Mouse (Mus musculus): ENCODE results near the gene Tgfb3. TPM values are rescaled to one million over a fixed set of nuclear protein-coding genes. Genes with fewer than 3 reads are reported as not detected.
A peak's percentile ranks its signal among the peaks of the same experiment; 100 is the strongest.

Tgfb3 gene
- polyA plus RNA-seq, 1 experiment, result 4.4 TPM

GRCm38 (mm10) chr12:86075358-86075757, 3.5 kb downstream of the Tgfb3 start:
- TF ChIP-seq POLR2A (IDR thresholded peaks at IDR 0.05; ENCODE audit: control insufficient read depth, low read depth, low read length) (no peak), CTCF (IDR thresholded peaks at IDR 0.05; ENCODE audit: control insufficient read depth, insufficient read depth, insufficient replicate concordance, low read depth, low read length) (no peak)
- Histone ChIP-seq H3K27me3 (ENCODE audit: control insufficient read depth, insufficient read depth, low read length) (peaks cover 5% of the 10 kb centered on the region; the same call in 1 of the 2 replicates), H3K36me3 (ENCODE audit: control insufficient read depth, insufficient read depth, low read length) (no peaks in the 10 kb centered on the region), H3K27ac (ENCODE audit: control insufficient read depth, insufficient read depth, low read depth, low read length) (no peak overlapping the region), H3K4me1 (ENCODE audit: control insufficient read depth, insufficient read depth, low read length) (peaks cover 15% of the 10 kb centered on the region), H3K4me3 (ENCODE audit: control insufficient read depth, low read depth, low read length) (no peak overlapping the region)

- no peaks in the 10 kb centered on the region for H3K36me3 ChIP-seq (ENCODE audit: control insufficient read depth, insufficient read depth, low read length)
- peaks cover 5% of the 10 kb centered on the region; the same call in 1 of the 2 replicates for H3K27me3 ChIP-seq (ENCODE audit: control insufficient read depth, insufficient read depth, low read length)
- H3K4me3 ChIP-seq (ENCODE audit: control insufficient read depth, low read depth, low read length), result no peak overlapping the region
- no peak overlapping the region for H3K27ac ChIP-seq (ENCODE audit: control insufficient read depth, insufficient read depth, low read depth, low read length)
- peaks cover 15% of the 10 kb centered on the region for H3K4me1 ChIP-seq (ENCODE audit: control insufficient read depth, insufficient read depth, low read length)
- TF ChIP-seq POLR2A (IDR thresholded peaks at IDR 0.05; ENCODE audit: control insufficient read depth, low read depth, low read length), result no peak
- no peak for TF ChIP-seq CTCF (IDR thresholded peaks at IDR 0.05; ENCODE audit: control insufficient read depth, insufficient read depth, insufficient replicate concordance, low read depth, low read length)
These were observed 4.2 kb downstream of the Tgfb3 start for GRCm38 (mm10) chr12:86074681-86075080.

- Histone ChIP-seq H3K4me3 (ENCODE audit: control insufficient read depth, low read depth, low read length) (no peak overlapping the region), H3K36me3 (ENCODE audit: control insufficient read depth, insufficient read depth, low read length) (no peaks in the 10 kb centered on the region), H3K4me1 (ENCODE audit: control insufficient read depth, insufficient read depth, low read length) (0 out of 2 replicates have a peak, but pooled peaks cover 2% of the 10 kb centered on the region), H3K27ac (ENCODE audit: control insufficient read depth, insufficient read depth, low read depth, low read length) (no peak overlapping the region), H3K27me3 (ENCODE audit: control insufficient read depth, insufficient read depth, low read length) (no peaks in the 10 kb centered on the region)
- TF ChIP-seq POLR2A (IDR thresholded peaks at IDR 0.05; ENCODE audit: control insufficient read depth, low read depth, low read length) (no peak), CTCF (IDR thresholded peaks at IDR 0.05; ENCODE audit: control insufficient read depth, insufficient read depth, insufficient replicate concordance, low read depth, low read length) (no peak)
These were observed 7.4 kb downstream of the Tgfb3 start for GRCm38 (mm10) chr12:86071432-86071831.

- no peaks in the 10 kb centered on the region for H3K4me1 ChIP-seq (ENCODE audit: control insufficient read depth, insufficient read depth, low read length)
- TF ChIP-seq CTCF (IDR thresholded peaks at IDR 0.05; ENCODE audit: control insufficient read depth, insufficient read depth, insufficient replicate concordance, low read depth, low read length), result no peak
- no peak for TF ChIP-seq POLR2A (IDR thresholded peaks at IDR 0.05; ENCODE audit: control insufficient read depth, low read depth, low read length)
- H3K36me3 ChIP-seq (ENCODE audit: control insufficient read depth, insufficient read depth, low read length), result no peaks in the 10 kb centered on the region
- no peak overlapping the region for H3K27ac ChIP-seq (ENCODE audit: control insufficient read depth, insufficient read depth, low read depth, low read length)
- no peak overlapping the region for H3K4me3 ChIP-seq (ENCODE audit: control insufficient read depth, low read depth, low read length)
- H3K27me3 ChIP-seq (ENCODE audit: control insufficient read depth, insufficient read depth, low read length), result no peaks in the 10 kb centered on the region
These were observed 14.0 kb downstream of the Tgfb3 start for GRCm38 (mm10) chr12:86064796-86065195.

GRCm38 (mm10) chr12:86059341-86059740, 19.5 kb downstream of the Tgfb3 start:
- Histone ChIP-seq H3K27me3 (ENCODE audit: control insufficient read depth, insufficient read depth, low read length) (no peaks in the 10 kb centered on the region), H3K4me1 (ENCODE audit: control insufficient read depth, insufficient read depth, low read length) (no peaks in the 10 kb centered on the region), H3K36me3 (ENCODE audit: control insufficient read depth, insufficient read depth, low read length) (no peaks in the 10 kb centered on the region), H3K27ac (ENCODE audit: control insufficient read depth, insufficient read depth, low read depth, low read length) (no peak overlapping the region), H3K4me3 (ENCODE audit: control insufficient read depth, low read depth, low read length) (no peak overlapping the region)
- no peak for TF ChIP-seq CTCF (IDR thresholded peaks at IDR 0.05; ENCODE audit: control insufficient read depth, insufficient read depth, insufficient replicate concordance, low read depth, low read length)
- no peak for TF ChIP-seq POLR2A (IDR thresholded peaks at IDR 0.05; ENCODE audit: control insufficient read depth, low read depth, low read length)

GRCm38 (mm10) chr12:86057516-86057915, 21.3 kb downstream of the Tgfb3 start:
- Histone ChIP-seq H3K27me3 (ENCODE audit: control insufficient read depth, insufficient read depth, low read length) (no peaks in the 10 kb centered on the region), H3K36me3 (ENCODE audit: control insufficient read depth, insufficient read depth, low read length) (no peaks in the 10 kb centered on the region), H3K4me3 (ENCODE audit: control insufficient read depth, low read depth, low read length) (no peak overlapping the region), H3K4me1 (ENCODE audit: control insufficient read depth, insufficient read depth, low read length) (no peaks in the 10 kb centered on the region), H3K27ac (ENCODE audit: control insufficient read depth, insufficient read depth, low read depth, low read length) (peak overlapping the region; percentile 1; the same call in 1 of the 2 replicates)
- no peak for TF ChIP-seq CTCF (IDR thresholded peaks at IDR 0.05; ENCODE audit: control insufficient read depth, insufficient read depth, insufficient replicate concordance, low read depth, low read length)
- no peak for TF ChIP-seq POLR2A (IDR thresholded peaks at IDR 0.05; ENCODE audit: control insufficient read depth, low read depth, low read length)

GRCm38 (mm10) chr12:86056976-86057375, 21.9 kb downstream of the Tgfb3 start:
- H3K4me1 ChIP-seq (ENCODE audit: control insufficient read depth, insufficient read depth, low read length), result no peaks in the 10 kb centered on the region
- no peaks in the 10 kb centered on the region for H3K36me3 ChIP-seq (ENCODE audit: control insufficient read depth, insufficient read depth, low read length)
- no peak overlapping the region for H3K4me3 ChIP-seq (ENCODE audit: control insufficient read depth, low read depth, low read length)
- TF ChIP-seq CTCF (IDR thresholded peaks at IDR 0.05; ENCODE audit: control insufficient read depth, insufficient read depth, insufficient replicate concordance, low read depth, low read length) (no peak), POLR2A (IDR thresholded peaks at IDR 0.05; ENCODE audit: control insufficient read depth, low read depth, low read length) (no peak)
- H3K27me3 ChIP-seq (ENCODE audit: control insufficient read depth, insufficient read depth, low read length), result no peaks in the 10 kb centered on the region
- no peak overlapping the region for H3K27ac ChIP-seq (ENCODE audit: control insufficient read depth, insufficient read depth, low read depth, low read length)

GRCm38 (mm10) chr12:86055306-86055705, 23.5 kb downstream of the Tgfb3 start:
- TF ChIP-seq POLR2A (IDR thresholded peaks at IDR 0.05; ENCODE audit: control insufficient read depth, low read depth, low read length) (no peak), CTCF (IDR thresholded peaks at IDR 0.05; ENCODE audit: control insufficient read depth, insufficient read depth, insufficient replicate concordance, low read depth, low read length) (no peak)

More at GRCm38 (mm10) chr12:86055306-86055705, 23.5 kb downstream of the Tgfb3 start:
- no peaks in the 10 kb centered on the region for H3K27me3 ChIP-seq (ENCODE audit: control insufficient read depth, insufficient read depth, low read length)
- H3K27ac ChIP-seq (ENCODE audit: control insufficient read depth, insufficient read depth, low read depth, low read length), result no peak overlapping the region
- no peaks in the 10 kb centered on the region for H3K36me3 ChIP-seq (ENCODE audit: control insufficient read depth, insufficient read depth, low read length)
- H3K4me1 ChIP-seq (ENCODE audit: control insufficient read depth, insufficient read depth, low read length), result no peaks in the 10 kb centered on the region
- no peak overlapping the region for H3K4me3 ChIP-seq (ENCODE audit: control insufficient read depth, low read depth, low read length)
